Mouse (Mus musculus) heart, adult 2 months (tissue): Measurements from ENCODE around the gene Zfp523.

Experiments used
- CTCF ChIP-seq: fragments of 200-600 bp; IDR thresholded peaks from 2 replicates; pipeline ENCODE4 v1.8.1; 2022; ENCODE audit warnings: antibody characterized with exemption, mild to moderate bottlenecking, moderate library complexity
- POLR2A ChIP-seq: fragments of 200-500 bp; IDR thresholded peaks from 2 replicates; pipeline ENCODE4 v1.6.1; 2011; ENCODE audit warnings: mild to moderate bottlenecking, low read depth, low read length, control low read depth; ENCODE audit not compliant: insufficient read depth

DNA sequence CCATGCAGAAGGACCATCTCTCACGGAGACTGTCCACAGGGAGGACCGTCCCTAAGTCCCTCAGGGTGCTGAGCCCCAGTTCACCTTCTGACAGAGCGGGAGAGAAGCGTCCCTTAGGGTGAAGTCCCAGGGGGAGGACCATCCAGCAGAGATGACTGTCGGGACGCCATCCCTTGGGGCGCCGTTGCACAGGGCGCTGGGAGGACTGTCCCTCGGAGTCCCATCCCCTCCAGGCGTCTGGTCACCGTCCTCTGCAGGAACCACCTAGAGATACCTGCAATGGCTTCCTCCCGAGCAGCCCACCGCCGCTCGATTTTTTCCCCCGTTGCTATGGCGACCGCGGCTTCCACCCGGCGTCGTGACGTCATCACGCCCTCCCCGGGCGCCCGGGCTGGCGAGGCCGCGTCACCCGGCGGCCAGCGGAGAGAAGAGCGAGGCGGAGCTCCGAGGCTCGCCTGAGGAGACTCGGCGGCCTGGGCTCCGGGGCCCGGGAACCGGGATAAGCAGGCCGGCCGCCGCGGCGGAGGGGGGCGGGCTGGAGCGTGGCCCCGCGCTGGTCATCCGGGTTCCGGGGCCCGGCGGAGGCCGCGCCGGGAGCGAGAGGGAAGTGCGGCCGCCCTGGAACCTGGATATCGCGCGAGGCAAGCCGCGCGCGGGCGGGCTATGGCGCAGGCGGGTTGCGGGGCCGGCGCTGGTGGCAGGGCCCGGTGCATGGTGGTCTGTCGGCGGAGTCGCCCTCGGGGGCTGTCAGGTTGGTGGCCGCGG lies at the start of gene Zfp523:
- TF ChIP-seq CTCF (no peak), POLR2A (peak; percentile 34; the same call in 1 of the 2 replicates)
